Mouse (Mus musculus) embryonic facial prominence, embryonic 11.5 days (tissue): ENCODE data around the gene Kctd8. TPM values are rescaled to one million over a fixed set of nuclear protein-coding genes. Genes with fewer than 3 reads are reported as not detected.

ENCODE experiments used
- ATAC-seq: fragments of 200-750 bp; cut with Nextera tagmentation; replicated peaks from 2 replicates; pipeline ENCODE4 v1.8.0; 2017; ENCODE audit warnings: low read depth; ENCODE audit not compliant: insufficient number of reproducible peaks, low FRiP score, low TSS enrichment
- DNase-seq: peaks from one replicate; pipeline ENCODE4 v3.0.0-alpha.2; 2015; ENCODE audit warnings: low spot score
- H3K27ac ChIP-seq: fragments of 300-500 bp; sonication (generic); replicated peaks from 2 replicates; pipeline ENCODE4 v1.5.1; 2014; ENCODE audit warnings: mild to moderate bottlenecking, low read depth, low read length, control low read depth
- H3K27me3 ChIP-seq: fragments of 300-500 bp; sonication (generic); 2 replicates; pipeline ENCODE4 v1.6.1; 2014; ENCODE audit warnings: mild to moderate bottlenecking, low read length, moderate library complexity, mixed read lengths; ENCODE audit not compliant: control insufficient read depth, insufficient read depth
- H3K36me3 ChIP-seq: fragments of 300-500 bp; sonication (generic); replicated peaks from 2 replicates; pipeline ENCODE4 v1.6.1; 2014; ENCODE audit warnings: low read depth, mild to moderate bottlenecking, low read length, moderate library complexity, mixed read lengths; ENCODE audit not compliant: control insufficient read depth, insufficient read depth
- H3K4me1 ChIP-seq: fragments of 300-500 bp; sonication (generic); 2 replicates; pipeline ENCODE4 v1.6.1; 2014; ENCODE audit warnings: low read length, mixed read lengths; ENCODE audit not compliant: control insufficient read depth, insufficient read depth
- H3K4me2 ChIP-seq: fragments of 300-500 bp; sonication (generic); 2 replicates; pipeline ENCODE4 v1.6.1; 2014; ENCODE audit warnings: low read depth, mild to moderate bottlenecking, control low read depth, low read length, moderate library complexity
- H3K4me3 ChIP-seq: fragments of 300-500 bp; sonication (generic); 2 replicates; pipeline ENCODE4 v1.5.1; 2014; ENCODE audit warnings: low read depth, low read length, control low read depth
- H3K9ac ChIP-seq: fragments of 300-500 bp; sonication (generic); replicated peaks from 2 replicates; pipeline ENCODE4 v1.6.1; 2014; ENCODE audit warnings: mild to moderate bottlenecking, control low read depth, low read length
- H3K9me3 ChIP-seq: fragments of 300-500 bp; sonication (generic); replicated peaks from 2 replicates; pipeline ENCODE4 v1.6.1; 2016; ENCODE audit warnings: mild to moderate bottlenecking, low read length, inconsistent platforms, mixed read lengths; ENCODE audit not compliant: control insufficient read depth
- WGBS: fragments of 180-500 bp; shearing (Covaris S2); extraction: QIAGEN DNeasy Blood & Tissue Kit; methylation state at CpG from one replicate; pipeline ENCODE4 v1.1.7; 2014; 5-methylcytosine and 5-hydroxymethylcytosine counted together
- polyA plus RNA-seq: library from polyadenylated mRNA; unstranded; fragments of >200 nt; fragmentation: Nextera tagmentation; extraction: Ambion mirVana; gene quantifications from 2 replicates; pipeline ENCODE4 v1.2.1, GENCODE M21; 2014

The Kctd8 gene
- 1.3 and 1.5 TPM in 2 replicates for polyA plus RNA-seq

DNA sequence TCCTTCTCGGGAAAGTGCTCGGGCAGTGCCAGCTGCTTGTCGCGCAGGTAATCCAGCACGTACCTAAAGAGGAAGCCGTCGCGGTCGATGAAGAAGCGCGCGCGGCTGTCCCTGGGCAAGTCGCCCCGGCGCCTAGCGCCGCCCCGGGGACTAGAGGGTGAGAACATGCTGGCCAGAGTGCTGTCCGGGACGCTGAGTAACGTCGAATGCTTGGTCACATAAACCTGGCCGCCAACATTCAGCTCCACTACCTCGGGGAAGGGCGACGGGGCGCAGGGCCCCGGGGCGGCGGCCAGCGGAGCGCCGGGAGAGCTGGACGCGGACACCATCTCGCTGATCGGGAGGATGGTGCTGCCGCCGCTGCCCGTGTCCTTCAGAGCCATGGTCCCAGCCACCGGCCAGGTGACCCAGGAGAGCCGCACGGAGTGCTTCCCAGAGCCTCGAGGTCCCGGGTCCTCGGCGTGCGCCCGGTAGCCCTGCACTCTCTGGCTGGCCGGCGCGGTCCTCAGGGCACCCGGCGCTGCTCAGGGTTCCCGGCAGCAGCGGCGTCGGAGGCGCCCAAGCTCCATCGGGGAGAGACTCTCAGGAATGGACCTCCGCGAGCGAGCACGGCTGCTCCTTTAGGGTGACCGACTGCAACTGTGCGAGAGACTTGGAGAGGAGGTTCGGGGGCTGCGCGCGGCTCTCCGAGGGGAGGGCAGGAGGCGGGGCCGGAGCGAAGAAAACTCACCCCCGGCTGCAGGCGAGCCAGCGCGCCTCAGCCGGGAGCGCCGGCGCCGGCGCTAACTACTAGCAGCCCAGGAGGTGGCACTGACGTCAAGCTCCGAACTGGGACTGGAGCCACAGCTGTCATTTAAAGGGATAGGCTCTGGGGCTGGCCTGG, at the start of gene Kctd8:
Kctd8 (minus strand) TSS at position 761 of the 883 bp plus-strand sequence.
- Histone ChIP-seq H3K9ac (peak within 1 kb of the TSS; percentile 28), H3K27me3 (peaks cover 9% of the 10 kb centered on the region), H3K27ac (no peak within 1 kb of the TSS), H3K4me2 (peak within 1 kb of the TSS; percentile 60), H3K4me1 (no peaks in the 10 kb centered on the region; the same call in 1 of the 2 replicates), H3K36me3 (no peaks in the 10 kb centered on the region), H3K9me3 (no peaks in the 10 kb centered on the region), H3K4me3 (peak within 1 kb of the TSS; percentile 39)
- ATAC-seq (peak; percentile 92), DNase-seq (peak; percentile 84)
- WGBS, result under 1% methylated on average over 86 of the region's 87 CpGs

GRCm38 (mm10) chr5:69379072-69379471, 37.6 kb upstream of the Kctd8 start:
- Histone ChIP-seq H3K4me2 (no peak overlapping the region), H3K9ac (no peak overlapping the region), H3K4me3 (no peak overlapping the region), H3K27ac (no peak overlapping the region), H3K9me3 (no peaks in the 10 kb centered on the region), H3K27me3 (no peaks in the 10 kb centered on the region), H3K36me3 (no peaks in the 10 kb centered on the region), H3K4me1 (no peaks in the 10 kb centered on the region)
- DNase-seq, result no peak
- no peak for ATAC-seq
- WGBS, result 93% methylated on average over 4 of the region's 4 CpGs

GRCm38 (mm10) chr5:69350596-69350995, 9.1 kb upstream of the Kctd8 start:
- H3K4me3 ChIP-seq, result no peak overlapping the region
- H3K4me2 ChIP-seq, result no peak overlapping the region
- H3K27me3 ChIP-seq, result no peaks in the 10 kb centered on the region
- H3K9me3 ChIP-seq, result no peaks in the 10 kb centered on the region
- 74% methylated on average over 3 of the region's 3 CpGs for WGBS
- no peak overlapping the region for H3K9ac ChIP-seq
- ATAC-seq (no peak), DNase-seq (no peak)
- no peaks in the 10 kb centered on the region for H3K36me3 ChIP-seq
- H3K4me1 ChIP-seq, result no peaks in the 10 kb centered on the region
- H3K27ac ChIP-seq, result no peak overlapping the region

GRCm38 (mm10) chr5:69340102-69340918, 1.2 kb downstream of the Kctd8 start:
- ATAC-seq, result peak; percentile 50; the same call in 1 of the 2 replicates
- H3K36me3 ChIP-seq, result no peaks in the 10 kb centered on the region
- peak overlapping the region; percentile 60 for H3K4me2 ChIP-seq
- peak overlapping the region; percentile 28 for H3K9ac ChIP-seq
- peaks cover 9% of the 10 kb centered on the region for H3K27me3 ChIP-seq
- H3K27ac ChIP-seq, result no peak overlapping the region
- H3K4me1 ChIP-seq, result no peaks in the 10 kb centered on the region; the same call in 1 of the 2 replicates
- no peaks in the 10 kb centered on the region for H3K9me3 ChIP-seq
- DNase-seq, result peak; percentile 50
- peak overlapping the region; percentile 39 for H3K4me3 ChIP-seq
- under 1% methylated on average over 44 of the region's 44 CpGs for WGBS

DNA sequence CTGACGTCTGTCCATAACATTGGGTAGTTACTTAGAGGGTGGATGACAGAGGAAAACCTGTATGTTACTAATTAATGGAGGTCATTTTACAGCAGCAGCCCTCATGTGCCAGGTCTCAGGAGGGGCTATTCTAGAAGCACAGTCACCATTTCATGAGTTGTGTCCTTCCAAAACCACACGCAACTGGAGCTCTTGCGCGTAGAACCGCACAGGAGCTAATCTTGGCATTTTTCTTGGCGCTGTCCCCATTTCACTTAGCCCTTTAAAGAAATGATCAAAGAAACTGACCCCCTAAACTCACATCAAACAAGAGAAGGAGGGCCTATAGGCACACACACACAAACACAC, 1.9 kb downstream of the Kctd8 start:
- WGBS, result 70% methylated on average over 6 of the region's 6 CpGs
- Histone ChIP-seq H3K9ac (no peak overlapping the region), H3K36me3 (no peaks in the 10 kb centered on the region), H3K4me3 (no peak overlapping the region), H3K9me3 (no peaks in the 10 kb centered on the region), H3K27me3 (peaks cover 9% of the 10 kb centered on the region), H3K4me1 (no peaks in the 10 kb centered on the region; the same call in 1 of the 2 replicates), H3K4me2 (no peak overlapping the region), H3K27ac (no peak overlapping the region)
- ATAC-seq (no peak), DNase-seq (no peak)

DNA sequence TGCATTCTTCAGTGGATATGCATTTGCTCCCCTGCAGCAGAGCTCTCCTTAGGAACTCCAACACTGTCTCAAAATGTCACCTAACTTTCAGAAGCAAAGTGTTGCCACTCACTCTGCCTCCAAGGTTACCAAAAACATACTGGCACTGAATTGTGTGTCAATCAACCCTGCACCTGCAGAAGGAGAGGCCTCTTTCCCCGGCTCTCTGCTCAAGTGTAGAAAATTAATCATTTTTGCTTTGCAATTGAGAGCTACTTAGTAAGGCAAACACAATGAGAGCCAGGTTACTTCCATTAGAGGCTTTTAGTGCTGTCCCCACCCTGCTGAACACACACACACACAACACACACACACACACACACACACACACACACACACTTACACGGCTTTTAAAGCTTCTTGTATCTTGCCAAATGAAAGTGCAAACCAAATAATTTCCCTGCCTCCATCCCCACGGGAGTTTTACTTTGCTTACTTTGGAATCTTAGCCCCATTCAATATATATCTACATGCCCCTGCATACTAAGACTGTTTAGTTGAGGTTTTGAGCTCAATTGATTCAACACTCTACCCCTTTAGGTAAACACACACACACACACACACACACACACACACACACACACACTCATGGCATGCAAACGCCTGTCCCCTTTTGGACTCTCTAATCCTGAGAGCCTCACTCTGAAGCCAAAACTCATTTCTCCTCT, 2.4 kb downstream of the Kctd8 start:
- H3K9ac ChIP-seq, result no peak overlapping the region
- H3K9me3 ChIP-seq, result no peaks in the 10 kb centered on the region
- H3K27me3 ChIP-seq, result peaks cover 9% of the 10 kb centered on the region
- DNase-seq (peak; percentile 8), ATAC-seq (no peak)
- no peak overlapping the region for H3K4me2 ChIP-seq
- H3K4me1 ChIP-seq, result no peaks in the 10 kb centered on the region; the same call in 1 of the 2 replicates
- H3K27ac ChIP-seq, result no peak overlapping the region
- no peaks in the 10 kb centered on the region for H3K36me3 ChIP-seq
- WGBS, result 56% methylated on average over 4 of the region's 4 CpGs
- H3K4me3 ChIP-seq, result no peak overlapping the region

- Histone ChIP-seq H3K9me3 (no peaks in the 10 kb centered on the region), H3K27ac (no peak overlapping the region), H3K27me3 (no peaks in the 10 kb centered on the region), H3K36me3 (no peaks in the 10 kb centered on the region), H3K4me2 (no peak overlapping the region), H3K4me1 (no peaks in the 10 kb centered on the region), H3K4me3 (no peak overlapping the region), H3K9ac (no peak overlapping the region)
- ATAC-seq (no peak), DNase-seq (no peak)
- 84% methylated on average over 4 of the region's 4 CpGs for WGBS
Measured at GRCm38 (mm10) chr5:69327561-69327960, 13.9 kb downstream of the Kctd8 start.
